22 mouse cellular contexts compared by ENCODE assay signal in the genomic region with DNA sequence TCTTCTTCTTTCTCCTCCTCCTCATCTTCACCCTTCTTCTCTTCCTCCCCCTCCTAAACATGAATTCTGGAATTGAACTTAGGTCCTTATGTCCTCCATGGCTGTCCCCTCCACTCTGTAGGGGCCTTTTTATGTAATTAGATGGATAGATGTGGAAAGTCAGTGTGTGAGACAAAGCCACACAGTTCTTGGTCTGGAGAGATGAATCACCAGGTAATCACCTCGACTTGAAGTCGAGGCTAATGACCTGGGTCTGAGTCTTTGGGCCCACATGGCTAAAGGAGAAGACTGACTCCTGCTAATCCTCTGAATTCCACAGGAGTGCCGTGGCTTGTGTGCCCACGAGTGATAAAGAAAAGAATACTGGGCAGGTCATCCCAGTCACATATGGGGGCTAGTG. TPM values are rescaled to one million over a fixed set of nuclear protein-coding genes. Genes with fewer than 3 reads are reported as not detected.
DNase-seq lines count a peak whose midpoint lies in the region; ATAC-seq lines count a peak whose summit lies in the region.
"Had no signal": no experiment of that assay in that cellular context is flagged by ENCODE, and none has a peak within 500 bp of the region (broad histone marks: within the 10 kb centered on the region; RNA-seq: fewer than 3 reads in every experiment).

No protein-coding gene starts in this region.

- H3K27ac ChIP-seq in heart, embryonic 13.5 days (replicated peaks) = no peak overlapping the region
- peak overlapping the region; percentile 24; the same call in 1 of the 2 replicates for H3K27ac ChIP-seq in liver, embryonic 13.5 days
- H3K27ac ChIP-seq: embryonic facial prominence, embryonic 13.5 days; embryonic facial prominence, embryonic 15.5 days; forebrain, embryonic 10.5 days; forebrain, embryonic 12.5 days had no signal

- DNase-seq in heart, adult 8-10 months (ENCODE audit: low spot score) = no peak
- DNase-seq in liver, embryonic 13.5 days = no peak
- DNase-seq in liver = no peak
- no peak for DNase-seq in retina, postnatal 1 day
- DNase-seq: adrenal gland, adult 2 months; adrenal gland, postnatal 10 days; adrenal gland, postnatal 25 days; cerebellum, adult 11 months; cerebellum, adult 18-20 months; cerebellum, adult 8-10 months; cerebellum, adult 9-11 months; cerebellum, postnatal 14 days; cerebellum, postnatal 36 days; embryo, embryonic 11 days had no signal

- ATAC-seq in heart, embryonic 13.5 days (ENCODE audit: extremely low read depth, insufficient number of reproducible peaks, low FRiP score, low TSS enrichment) = no peak
- no peak for ATAC-seq in liver, embryonic 13.5 days (ENCODE audit: low read depth)
- ATAC-seq: forebrain, embryonic 14.5 days; forebrain, embryonic 16.5 days had no signal

- WGBS in heart, embryonic 13.5 days = 63% methylated on average over 4 of the region's 4 CpGs
- 52% methylated on average over 4 of the region's 4 CpGs for WGBS in liver, embryonic 13.5 days (ENCODE audit: insufficient replicate concordance)

- H3K36me3 ChIP-seq in heart, embryonic 13.5 days = no peaks in the 10 kb centered on the region
- H3K36me3 ChIP-seq in liver, embryonic 13.5 days = peaks cover 56% of the 10 kb centered on the region
- H3K36me3 ChIP-seq: embryonic facial prominence, embryonic 13.5 days; embryonic facial prominence, embryonic 15.5 days; forebrain, embryonic 10.5 days; forebrain, embryonic 12.5 days had no signal

- H3K9me3 ChIP-seq in heart, embryonic 13.5 days = no peaks in the 10 kb centered on the region
- H3K9me3 ChIP-seq in liver, embryonic 13.5 days (replicated peaks) = no peaks in the 10 kb centered on the region
- H3K9me3 ChIP-seq: embryonic facial prominence, embryonic 13.5 days; embryonic facial prominence, embryonic 15.5 days; forebrain, embryonic 10.5 days; forebrain, embryonic 12.5 days had no signal

- no peaks in the 10 kb centered on the region for H3K27me3 ChIP-seq in heart, embryonic 13.5 days (replicated peaks)
- no peaks in the 10 kb centered on the region for H3K27me3 ChIP-seq in liver, embryonic 13.5 days
- H3K27me3 ChIP-seq: embryonic facial prominence, embryonic 13.5 days; embryonic facial prominence, embryonic 15.5 days; forebrain, embryonic 12.5 days had no signal

- H3K9ac ChIP-seq in heart, embryonic 13.5 days = no peak overlapping the region
- H3K9ac ChIP-seq in liver, embryonic 13.5 days = no peak overlapping the region
- H3K9ac ChIP-seq: embryonic facial prominence, embryonic 13.5 days; embryonic facial prominence, embryonic 15.5 days; forebrain, embryonic 12.5 days had no signal

- H3K4me3 ChIP-seq in heart, embryonic 13.5 days = no peak overlapping the region
- no peak overlapping the region for H3K4me3 ChIP-seq in liver, embryonic 13.5 days (replicated peaks)
- H3K4me3 ChIP-seq: embryonic facial prominence, embryonic 13.5 days; embryonic facial prominence, embryonic 15.5 days; erythroblast, embryonic 14.5 days; forebrain, embryonic 10.5 days; forebrain, embryonic 12.5 days had no signal

- H3K4me1 ChIP-seq in heart, embryonic 13.5 days = peaks cover 19% of the 10 kb centered on the region
- peaks cover 63% of the 10 kb centered on the region for H3K4me1 ChIP-seq in liver, embryonic 13.5 days (replicated peaks)
- H3K4me1 ChIP-seq: embryonic facial prominence, embryonic 13.5 days; embryonic facial prominence, embryonic 15.5 days; forebrain, embryonic 10.5 days; forebrain, embryonic 12.5 days had no signal

- peak overlapping the region; percentile 13; the same call in 1 of the 2 replicates for H3K4me2 ChIP-seq in heart, embryonic 13.5 days
- H3K4me2 ChIP-seq in liver, embryonic 13.5 days = no peak overlapping the region
- H3K4me2 ChIP-seq: embryonic facial prominence, embryonic 13.5 days; embryonic facial prominence, embryonic 15.5 days; forebrain, embryonic 12.5 days had no signal

RNA-seq across cellular contexts. Expression of gene Slc39a8, which starts 7.8 kb away (rescaled TPM):
- 13.3 and 14.5 TPM in 2 replicates for polyA plus RNA-seq in heart, embryonic 13.5 days (2015; fragmentation: Nextera tagmentation; extraction: Ambion mirVana)
- total RNA-seq in heart, adult 8-10 months (2022) = 1 to 10 TPM; 4.2 to 8.5 (median 5.5) TPM
- polyA plus RNA-seq in liver, embryonic 13.5 days (2015; fragmentation: Nextera tagmentation; extraction: Ambion mirVana) = 61.3 and 76.0 TPM in 2 replicates
